Mouse (Mus musculus) testis, postnatal 10 days (tissue): ENCODE results near the gene Kcnc1.

Experiments used
- DNase-seq: peaks from one replicate; pipeline ENCODE4 v3.0.0; 2021; ENCODE audit warnings: low spot score

Gene Kcnc1

GRCm38 (mm10) chr7:46473141-46473540 lies 76.8 kb downstream of the Kcnc1 start:
- DNase-seq, result no peak

GRCm38 (mm10) chr7:46475464-46475863 lies 79.2 kb downstream of the Kcnc1 start:
- DNase-seq, result no peak

- no peak for DNase-seq
Measured at GRCm38 (mm10) chr7:46477456-46477855, 81.2 kb downstream of the Kcnc1 start.

- no peak for DNase-seq
Measured at GRCm38 (mm10) chr7:46479793-46480192, 83.5 kb downstream of the Kcnc1 start.

GRCm38 (mm10) chr7:46482099-46482531 lies 85.8 kb downstream of the Kcnc1 start:
- no peak for DNase-seq

GRCm38 (mm10) chr7:46483050-46483449 lies 86.8 kb downstream of the Kcnc1 start:
- no peak for DNase-seq

GRCm38 (mm10) chr7:46484223-46484622 lies 87.9 kb downstream of the Kcnc1 start:
- no peak for DNase-seq

GRCm38 (mm10) chr7:46486761-46487160 lies 90.5 kb downstream of the Kcnc1 start:
- DNase-seq, result no peak

GRCm38 (mm10) chr7:46487354-46487753 lies 91.1 kb downstream of the Kcnc1 start:
- DNase-seq, result no peak
